ENCODE assay signal across 14 mouse cellular contexts in genomic region chr13:47712507-47712906, GRCm38 (mm10).
"Had no signal": no experiment of that assay in that cellular context is flagged by ENCODE, and none has a peak within 500 bp of the region (broad histone marks: within the 10 kb centered on the region; RNA-seq: fewer than 3 reads in every experiment).

No protein-coding gene starts in this region.

- H3K27ac ChIP-seq: hindbrain, postnatal 0 days; kidney, postnatal 0 days; layer of hippocampus, adult 2 months; limb, embryonic 13.5 days; midbrain, embryonic 12.5 days had no signal

- H3K9me3 ChIP-seq: limb, embryonic 13.5 days; midbrain, embryonic 12.5 days had no signal

- H3K27me3 ChIP-seq: limb, embryonic 13.5 days; midbrain, embryonic 12.5 days had no signal

- H3K4me2 ChIP-seq: limb, embryonic 13.5 days; midbrain, embryonic 12.5 days had no signal

- H3K4me1 ChIP-seq: limb, embryonic 13.5 days; midbrain, embryonic 12.5 days had no signal

- H3K9ac ChIP-seq: limb, embryonic 13.5 days; midbrain, embryonic 12.5 days had no signal

- ATAC-seq: hindbrain, postnatal 0 days had no signal

- DNase-seq: kidney, adult 11 months; kidney, adult 9 months; kidney, postnatal 36 days; left cerebral cortex, postnatal 4 days; lung, adult 18-20 months; lung, postnatal 14 days; right cerebral cortex, postnatal 14 days; thymus, adult 2 months; thymus, postnatal 25 days had no signal

- H3K4me3 ChIP-seq: layer of hippocampus, adult 2 months; limb, embryonic 13.5 days; midbrain, embryonic 12.5 days had no signal

- H3K36me3 ChIP-seq: limb, embryonic 13.5 days; midbrain, embryonic 12.5 days had no signal
